Mouse (Mus musculus) brown adipose tissue, adult 24 weeks (tissue): ENCODE data around the gene Fbxw2. TPM values are rescaled to one million over a fixed set of nuclear protein-coding genes. Genes with fewer than 3 reads are reported as not detected.
A peak's percentile ranks its signal among the peaks of the same experiment; 100 is the strongest.
"Not testable (repeated sequence)": the region's sequence is repeated elsewhere in the genome, so short reads cannot be mapped to it uniquely, and the experiment has no call there.

Experiments
- H3K27ac ChIP-seq: fragments of 200-500 bp; replicated peaks from 2 replicates; pipeline ENCODE4 v1.5.1; 2012; ENCODE audit warnings: low read depth, mild to moderate bottlenecking, low read length
- H3K4me1 ChIP-seq: fragments of 200-500 bp; 2 replicates; pipeline ENCODE4 v1.6.1; 2012; ENCODE audit warnings: low read length, mixed read lengths; ENCODE audit not compliant: control insufficient read depth, insufficient read depth, insufficient read length
- H3K4me3 ChIP-seq: fragments of 200-500 bp; 2 replicates; pipeline ENCODE4 v1.5.1; 2012; ENCODE audit warnings: low read depth, mild to moderate bottlenecking, low read length, moderate library complexity; ENCODE audit not compliant: insufficient read depth
- polyA plus RNA-seq: library from polyadenylated mRNA; stranded (reverse); fragments of >200 nt; gene quantifications from 2 replicates; pipeline ENCODE4 v1.2.4, GENCODE M21; 2012; ENCODE audit not compliant: missing spikeins, insufficient read depth, insufficient read length

The Fbxw2 gene
- polyA plus RNA-seq, 1 experiment: 59.9 TPM

DNA sequence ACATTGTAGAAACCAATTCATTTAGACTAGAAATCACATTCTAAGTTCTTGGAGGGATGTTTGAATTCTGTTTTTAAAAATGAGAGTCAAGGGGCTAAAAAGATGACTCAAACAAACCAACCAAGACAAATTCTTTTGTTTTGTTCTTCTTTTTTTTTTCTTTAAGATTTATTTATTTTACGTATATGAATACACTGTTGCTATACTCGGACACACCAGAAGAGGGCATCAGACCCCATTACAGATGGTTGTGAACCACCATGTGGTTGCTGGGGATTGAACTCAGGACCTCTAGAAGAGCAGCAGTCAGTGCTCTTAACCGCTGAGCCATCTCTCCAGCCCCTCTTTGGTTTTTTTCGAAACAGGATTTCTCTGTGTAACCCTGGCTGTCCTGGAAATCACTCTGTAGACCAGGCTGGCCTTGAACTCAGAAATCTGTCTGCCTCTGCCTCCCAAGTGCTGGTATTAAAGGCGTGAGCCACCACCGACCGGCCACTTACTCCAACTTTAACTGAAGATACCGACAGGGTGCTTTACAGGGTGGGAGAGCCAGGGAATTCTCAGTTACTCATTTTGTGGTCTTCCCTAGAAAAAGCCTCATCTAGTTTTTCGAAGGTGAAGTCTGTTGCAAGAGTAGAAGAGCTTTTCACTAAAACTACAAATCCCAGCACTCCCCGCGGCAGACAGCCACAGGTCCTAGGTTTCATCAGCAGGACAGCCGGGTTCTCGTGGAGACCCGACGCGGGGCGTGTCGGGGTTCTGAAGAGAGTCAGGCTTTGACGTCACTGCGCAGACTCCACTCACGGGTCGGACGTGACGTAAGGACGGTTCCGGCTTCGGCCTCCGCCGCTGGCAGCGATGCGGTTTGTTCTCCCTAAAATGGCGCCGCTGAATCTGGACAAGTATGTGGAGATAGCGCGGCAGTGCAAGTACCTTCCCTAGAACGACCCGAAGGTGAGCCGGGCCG is 24.3 kb downstream of the Fbxw2 start:
- Histone ChIP-seq H3K27ac (peak overlapping the region; percentile 78), H3K4me1 (peaks cover 11% of the 10 kb centered on the region), H3K4me3 (peak overlapping the region; percentile 67)

DNA sequence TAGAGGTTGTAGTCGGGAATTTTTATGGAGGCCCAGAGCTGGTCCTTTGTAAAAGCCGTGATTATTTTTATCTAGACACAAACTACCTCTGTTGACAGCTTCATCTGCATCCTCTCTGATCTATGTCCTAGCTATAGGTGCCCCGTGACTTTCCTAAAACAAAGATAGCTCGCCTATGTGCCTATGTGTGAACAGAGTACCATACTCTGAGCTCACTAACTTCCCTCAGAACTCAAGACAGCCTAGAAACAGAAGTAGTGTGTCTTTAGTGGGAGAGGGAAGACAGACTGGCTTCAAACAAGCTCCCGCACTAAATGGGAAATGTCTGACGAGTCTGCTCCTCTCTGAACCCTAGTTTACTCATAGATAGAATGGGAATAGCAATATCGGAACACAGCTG is 25.7 kb downstream of the Fbxw2 start:
- peaks cover 5% of the 10 kb centered on the region for H3K4me1 ChIP-seq
- H3K4me3 ChIP-seq: peak overlapping the region; percentile 84; the same call in 1 of the 2 replicates
- H3K27ac ChIP-seq: peak overlapping the region; percentile 75; the same call in 1 of the 2 replicates

DNA sequence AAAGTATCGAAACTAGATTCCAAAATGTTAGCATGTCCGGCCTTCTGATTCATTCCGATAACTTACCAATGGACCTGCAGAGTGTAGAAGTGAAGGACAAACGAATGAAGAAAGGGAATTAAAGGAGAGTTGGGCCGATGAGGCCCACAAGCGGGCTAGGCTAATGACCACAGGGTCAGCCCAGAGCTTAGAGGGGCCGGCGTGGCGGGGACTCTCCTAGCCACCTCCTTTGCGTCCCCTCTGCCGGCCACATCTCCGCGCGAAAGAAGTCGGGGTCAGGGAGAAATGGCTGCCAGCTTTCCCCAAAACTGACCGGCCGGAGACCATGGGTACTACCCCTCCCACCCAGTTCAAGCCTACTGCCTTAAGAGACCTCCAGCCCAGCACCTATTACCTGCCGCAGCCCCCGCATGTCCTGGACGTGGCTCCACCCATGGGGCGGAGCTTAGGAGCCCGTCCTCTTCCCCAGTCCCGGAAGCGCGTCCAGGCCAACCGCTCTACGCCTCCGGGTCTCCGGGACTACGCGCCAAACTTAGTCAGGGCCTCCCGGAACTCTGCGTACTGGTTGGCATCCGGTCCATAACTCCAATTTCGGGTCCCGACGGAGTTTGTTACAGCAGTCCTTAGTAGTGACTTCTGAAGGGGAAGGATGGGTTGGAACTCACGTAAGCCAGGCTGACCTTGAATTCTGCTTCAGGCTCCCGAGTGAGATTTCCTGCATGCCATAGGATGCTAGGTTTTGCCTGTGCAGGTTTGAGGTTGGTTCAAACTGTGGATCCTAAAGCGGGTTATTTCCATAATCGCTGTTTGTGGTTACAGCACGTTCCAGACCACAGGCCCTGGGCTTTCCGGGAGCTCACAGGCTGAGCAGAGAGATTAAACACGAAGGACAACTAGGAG is 26.5 kb downstream of the Fbxw2 start, which contains the start of gene Rabepk:
Rabepk (minus strand) TSS at position 556 of the 900 bp plus-strand sequence.
- Histone ChIP-seq H3K27ac (peak within 1 kb of the TSS; percentile 75), H3K4me3 (peak within 1 kb of the TSS; percentile 84)

DNA sequence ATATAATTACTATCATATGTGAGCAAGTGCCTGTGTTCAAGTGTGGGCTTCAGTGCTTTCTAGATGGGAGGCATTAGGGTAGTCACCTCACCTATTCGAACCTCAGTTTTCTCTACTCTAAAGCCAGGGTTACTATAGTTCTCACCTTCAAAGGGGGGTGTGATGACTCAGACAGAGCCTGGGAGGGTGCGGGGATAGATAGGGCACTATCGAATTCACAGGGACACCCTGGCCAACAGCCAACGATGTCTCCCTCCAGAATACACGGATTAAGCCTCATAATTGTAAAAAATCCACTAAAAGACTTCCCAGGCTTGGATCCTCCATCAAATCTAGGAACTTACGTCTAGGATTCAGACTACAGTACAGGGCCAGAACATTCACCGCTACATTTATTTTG is 30.7 kb downstream of the Fbxw2 start:
- H3K4me1 ChIP-seq: no peaks in the 10 kb centered on the region
- H3K27ac ChIP-seq: no peak overlapping the region
- no peak overlapping the region for H3K4me3 ChIP-seq

More for the DNA sequence above, 26.5 kb downstream of the Fbxw2 start, which contains the start of gene Rabepk:
- peaks cover 4% of the 10 kb centered on the region for H3K4me1 ChIP-seq

DNA sequence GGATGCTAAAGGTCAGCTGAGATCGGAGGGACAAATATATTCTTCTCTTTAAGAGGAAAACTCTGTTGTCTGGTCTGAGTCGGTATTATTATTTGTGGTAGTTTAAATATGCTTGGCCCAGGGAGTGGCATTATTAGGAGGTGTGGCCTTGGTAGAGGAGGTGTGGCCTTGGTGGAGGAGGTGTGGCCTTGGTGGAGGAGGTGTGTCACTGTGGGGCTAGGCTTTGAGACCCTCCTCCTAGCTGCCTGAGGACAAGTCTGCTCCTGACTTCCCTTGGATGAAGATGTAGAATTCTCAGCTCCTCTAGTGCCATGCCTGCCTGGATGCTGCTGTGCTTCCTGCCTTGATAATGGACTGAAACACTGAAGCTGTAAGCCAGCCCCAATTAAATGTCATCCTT is 31.6 kb downstream of the Fbxw2 start:
- Histone ChIP-seq H3K4me3 (no peak overlapping the region), H3K27ac (no peak overlapping the region), H3K4me1 (no peaks in the 10 kb centered on the region)

DNA sequence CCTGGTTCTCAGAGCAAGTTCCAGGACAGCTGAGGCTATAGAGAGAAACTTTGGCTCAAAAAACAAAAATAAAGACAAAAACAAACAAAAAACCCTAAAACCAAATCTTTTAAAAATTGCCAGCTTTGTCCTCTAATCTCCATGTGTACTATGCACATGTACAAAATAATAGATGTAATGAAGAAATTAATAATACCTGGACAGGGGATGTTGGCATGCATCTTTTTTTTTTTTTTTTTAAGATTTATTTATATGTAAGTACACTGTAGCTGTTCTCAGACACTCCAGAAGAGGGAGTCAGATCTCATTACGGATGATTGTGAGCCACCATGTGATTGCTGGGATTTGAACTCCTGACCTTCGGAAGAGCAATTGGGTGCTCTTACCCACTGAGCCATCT is 33.6 kb downstream of the Fbxw2 start:
- H3K27ac ChIP-seq, H3K4me1 ChIP-seq, H3K4me3 ChIP-seq: not testable (repeated sequence)

DNA sequence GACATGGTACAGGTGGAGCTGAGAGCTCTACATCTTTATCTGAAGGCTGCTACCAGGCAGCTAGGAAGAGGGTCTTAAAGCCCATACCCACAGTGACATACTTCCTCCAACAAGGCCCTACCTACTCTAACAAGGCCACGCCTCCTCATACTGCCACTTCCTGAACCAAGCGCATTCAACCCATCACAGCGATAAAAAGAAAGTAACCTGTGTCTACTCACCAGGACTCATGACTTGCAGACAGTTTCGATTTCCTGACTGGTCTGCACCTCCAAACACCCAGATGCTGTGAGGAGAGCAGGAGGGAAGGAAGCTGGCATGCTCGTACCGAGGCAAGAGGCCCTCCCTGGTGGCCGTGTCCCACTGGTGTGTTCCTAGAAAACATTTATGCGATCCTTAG is 35.8 kb downstream of the Fbxw2 start:
- no peaks in the 10 kb centered on the region for H3K4me1 ChIP-seq
- no peak overlapping the region for H3K4me3 ChIP-seq
- H3K27ac ChIP-seq: no peak overlapping the region

DNA sequence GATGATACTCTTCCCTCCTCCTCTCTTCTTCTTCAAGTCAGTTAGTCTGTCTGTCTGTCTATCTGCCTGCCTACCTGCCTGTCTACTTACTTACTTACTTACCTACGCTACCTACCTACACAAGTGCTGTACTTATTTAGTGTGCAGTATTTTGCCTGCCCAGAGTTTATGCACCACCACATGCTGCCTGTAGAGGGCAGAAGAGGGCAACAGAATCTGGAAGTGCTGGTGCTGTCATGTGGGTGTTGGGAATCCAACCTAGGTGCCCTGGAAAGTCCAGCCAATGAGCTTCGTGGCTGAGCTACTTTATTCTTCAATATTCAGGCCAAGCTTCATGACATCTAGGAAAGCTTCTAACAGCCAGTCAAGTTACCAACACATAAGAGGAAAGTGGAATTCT is 42.0 kb downstream of the Fbxw2 start:
- Histone ChIP-seq H3K27ac (no peak overlapping the region), H3K4me1 (no peaks in the 10 kb centered on the region)

DNA sequence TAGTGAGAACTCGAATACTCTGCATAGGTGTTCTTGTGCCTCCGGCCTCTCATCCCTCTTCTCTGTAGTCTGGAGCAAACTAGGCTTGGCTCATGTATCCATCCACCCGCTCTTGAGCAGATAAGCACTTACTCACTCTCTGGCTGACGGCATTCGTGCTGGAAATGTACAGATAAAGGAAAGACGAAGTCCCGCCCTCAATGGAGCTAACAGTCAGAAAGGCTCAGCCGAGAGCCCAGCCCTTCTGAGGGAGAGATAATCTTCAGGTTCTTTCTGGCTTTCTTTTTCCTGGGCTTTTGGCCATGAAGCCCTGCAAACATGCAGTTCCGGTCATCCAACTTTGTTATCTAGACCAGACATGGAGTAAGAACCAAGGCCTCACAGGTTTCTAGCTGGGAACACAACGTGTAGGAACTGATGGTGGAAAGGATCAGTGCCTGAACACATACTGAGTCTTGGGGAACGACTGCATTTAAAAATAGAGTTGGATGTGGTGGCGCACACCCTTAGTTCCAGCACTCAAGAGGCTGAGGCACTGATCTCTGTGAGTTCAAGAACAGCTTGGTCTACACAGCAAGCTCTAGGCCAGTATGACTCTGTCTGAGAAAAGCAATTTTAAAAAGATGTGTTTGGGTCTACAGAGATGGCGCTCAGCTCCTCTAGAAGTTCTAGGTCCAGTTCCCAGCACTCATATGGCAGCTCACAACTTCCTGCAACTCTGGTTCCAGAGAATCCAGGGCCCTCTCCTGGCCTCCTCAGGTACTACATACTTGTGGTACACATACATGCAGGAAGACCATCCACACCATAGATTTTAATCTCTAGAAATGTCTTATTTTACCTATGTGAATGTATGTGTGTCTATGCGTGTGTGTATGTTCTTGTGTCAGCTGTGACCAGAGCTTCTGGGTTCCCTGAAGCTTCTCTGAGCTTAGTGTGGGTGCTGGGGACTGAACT is 42.8 kb downstream of the Fbxw2 start:
- H3K4me1 ChIP-seq: no peaks in the 10 kb centered on the region
- no peak overlapping the region for H3K27ac ChIP-seq
- no peak overlapping the region for H3K4me3 ChIP-seq

More for the DNA sequence above, 42.0 kb downstream of the Fbxw2 start:
- H3K4me3 ChIP-seq: no peak overlapping the region

DNA sequence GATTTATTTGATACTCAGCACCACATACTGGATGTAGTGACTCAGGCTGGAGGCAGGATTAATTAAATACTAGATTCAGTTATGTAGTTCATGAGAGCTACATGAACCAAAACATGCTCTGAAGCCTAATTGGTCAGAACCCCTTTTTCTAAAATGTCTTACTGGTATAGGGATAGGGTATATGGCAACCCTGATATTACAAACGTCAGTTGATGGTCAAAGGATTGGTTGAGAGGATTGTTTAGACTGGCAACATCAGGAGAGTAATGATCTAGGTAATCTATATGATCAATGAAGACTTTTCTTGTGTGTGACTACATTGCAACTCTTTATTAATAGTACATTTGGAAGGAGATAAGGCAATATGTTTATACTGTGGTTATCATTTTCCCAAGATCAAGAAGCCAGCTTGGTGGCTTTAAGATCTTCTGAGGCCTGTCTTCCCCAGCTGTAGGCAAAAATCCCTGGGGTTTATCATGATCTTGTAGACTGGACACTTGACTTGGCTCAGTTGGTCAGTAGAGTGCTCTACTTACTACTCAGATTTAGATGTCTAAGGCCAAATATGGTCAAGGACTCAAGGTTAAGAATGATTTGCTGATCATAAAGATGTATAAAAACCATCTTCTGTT is 48.8 kb downstream of the Fbxw2 start:
- H3K4me3 ChIP-seq: no peak overlapping the region
- H3K27ac ChIP-seq: no peak overlapping the region

DNA sequence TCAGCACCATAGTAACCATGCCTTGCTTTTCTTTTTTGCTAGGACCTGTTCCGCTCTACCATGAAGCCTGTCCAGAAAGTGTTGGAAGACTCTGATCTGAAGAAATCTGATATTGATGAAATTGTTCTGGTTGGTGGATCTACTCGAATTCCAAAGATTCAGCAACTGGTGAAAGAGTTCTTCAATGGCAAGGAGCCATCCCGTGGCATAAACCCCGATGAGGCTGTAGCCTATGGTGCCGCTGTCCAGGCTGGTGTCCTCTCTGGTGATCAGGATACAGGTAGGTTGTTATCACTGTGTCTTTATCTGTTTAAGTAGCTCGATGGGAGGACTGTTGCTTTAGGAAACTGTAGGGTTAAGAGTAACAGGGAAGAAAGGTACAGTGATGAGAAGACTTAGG is 51.6 kb downstream of the Fbxw2 start:
- Histone ChIP-seq H3K4me3 (peak overlapping the region; percentile 23; the same call in 1 of the 2 replicates), H3K27ac (no peak overlapping the region), H3K4me1 (peaks cover 11% of the 10 kb centered on the region)

More for the DNA sequence above, 48.8 kb downstream of the Fbxw2 start:
- peaks cover 9% of the 10 kb centered on the region for H3K4me1 ChIP-seq

DNA sequence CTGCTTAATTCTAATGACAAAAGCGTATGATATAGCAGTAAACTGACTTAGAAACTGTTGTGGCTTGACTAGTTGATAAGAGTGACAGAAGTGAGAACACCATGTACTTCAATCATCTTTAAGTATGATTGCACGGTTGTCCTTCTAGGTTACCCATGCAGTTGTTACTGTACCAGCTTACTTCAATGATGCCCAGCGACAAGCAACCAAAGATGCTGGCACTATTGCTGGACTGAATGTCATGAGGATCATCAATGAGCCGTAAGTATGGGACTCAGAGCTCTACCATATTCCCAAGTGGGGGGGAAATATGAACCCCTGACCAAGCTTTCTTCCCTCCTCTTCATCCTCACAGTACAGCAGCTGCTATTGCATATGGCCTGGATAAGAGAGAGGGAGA is 52.4 kb downstream of the Fbxw2 start:
- 0 out of 2 replicates have a peak overlapping the region, but pooled peaks have one; percentile 0 for H3K4me3 ChIP-seq
- peaks cover 11% of the 10 kb centered on the region for H3K4me1 ChIP-seq
- H3K27ac ChIP-seq: no peak overlapping the region

DNA sequence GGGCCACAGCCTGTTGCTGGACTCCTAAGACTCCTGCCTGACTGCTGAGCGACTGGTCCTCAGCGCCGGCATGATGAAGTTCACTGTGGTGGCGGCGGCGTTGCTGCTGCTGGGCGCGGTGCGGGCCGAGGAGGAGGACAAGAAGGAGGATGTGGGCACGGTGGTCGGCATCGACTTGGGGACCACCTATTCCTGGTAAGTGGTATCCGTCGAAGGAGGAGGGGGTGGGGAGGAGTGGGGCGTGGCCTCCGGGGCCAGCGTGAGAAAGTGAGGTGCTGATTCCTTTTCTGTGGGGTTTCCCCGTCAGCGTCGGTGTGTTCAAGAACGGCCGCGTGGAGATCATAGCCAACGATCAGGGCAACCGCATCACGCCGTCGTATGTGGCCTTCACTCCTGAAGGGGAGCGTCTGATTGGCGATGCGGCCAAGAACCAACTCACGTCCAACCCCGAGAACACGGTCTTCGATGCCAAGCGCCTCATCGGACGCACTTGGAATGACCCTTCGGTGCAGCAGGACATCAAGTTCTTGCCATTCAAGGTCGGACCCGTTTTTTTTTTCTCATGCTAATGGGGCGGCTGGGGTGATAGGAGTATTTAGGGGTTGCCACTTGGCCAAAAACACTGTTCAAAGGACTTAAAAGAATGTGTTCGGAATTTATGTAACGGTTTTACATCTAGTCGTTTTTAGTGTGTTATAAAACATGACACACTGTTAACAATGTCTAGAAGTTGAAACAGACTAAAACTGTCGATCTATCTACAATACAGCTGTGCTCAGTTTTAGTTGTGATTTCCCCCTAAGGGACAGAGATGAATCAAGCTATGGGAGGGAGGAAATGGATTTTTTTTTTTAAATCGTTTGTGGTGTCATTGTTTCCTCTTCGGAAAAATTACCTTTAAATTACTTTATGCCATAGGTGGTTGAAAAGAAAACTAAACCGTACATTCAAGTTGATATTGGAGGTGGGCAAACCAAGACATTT is 53.6 kb downstream of the Fbxw2 start:
- Histone ChIP-seq H3K27ac (peak overlapping the region; percentile 50), H3K4me1 (peaks cover 11% of the 10 kb centered on the region), H3K4me3 (peak overlapping the region; percentile 78)
